Mouse (Mus musculus) frontal cortex, adult 2 months (tissue): Measurements from ENCODE around the gene Coro1b. TPM values are rescaled to one million over a fixed set of nuclear protein-coding genes. Genes with fewer than 3 reads are reported as not detected.

Experiments used
- DNase-seq, 2 experiments: peaks; one replicate each; pipeline ENCODE4 v3.0.0; 2022; ENCODE audit warnings: low spot score in 1 of 2; ENCODE audit errors: extremely low spot score in 1 of 2
- polyA plus RNA-seq: library from polyadenylated mRNA; depleted of rRNA; stranded (reverse); fragments of >200 nt; gene quantifications from 2 replicates; pipeline ENCODE4 v1.2.3, GENCODE M21; 2012

Coro1b gene
- polyA plus RNA-seq, 1 experiment: 225 TPM

- DNase-seq: no peak
These were observed 8.3 kb upstream of the Coro1b start for GRCm38 (mm10) chr19:4140147-4140546.

- no peak for DNase-seq
These were observed 5.8 kb upstream of the Coro1b start for GRCm38 (mm10) chr19:4142416-4143173.

GRCm38 (mm10) chr19:4143759-4144268 is 4.6 kb upstream of the Coro1b start, which contains the start of gene Cabp4:
TSS of gene Cabp4 (minus strand) at chr19:4144033.
- no peak for DNase-seq

- no peak for DNase-seq
These were observed 3.6 kb upstream of the Coro1b start for GRCm38 (mm10) chr19:4144550-4145498.

DNA sequence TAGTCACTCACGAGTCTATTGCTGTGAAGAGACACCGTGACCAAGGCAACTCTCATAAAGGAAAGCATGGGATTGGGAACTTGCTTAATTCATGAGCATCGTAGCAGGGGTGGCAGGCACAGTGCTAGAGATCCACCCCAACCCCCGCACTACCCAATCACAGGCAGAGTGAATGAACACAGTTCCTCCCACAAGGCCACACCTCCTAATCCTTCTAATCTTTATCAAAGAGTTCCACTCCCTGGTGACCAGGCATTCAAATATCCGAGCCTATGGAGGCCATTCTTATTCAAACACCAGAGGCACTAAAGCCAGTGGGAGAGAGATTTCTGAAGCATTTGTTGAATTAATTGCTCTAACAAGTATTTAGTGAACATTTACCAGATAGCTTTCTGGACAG is 2.5 kb upstream of the Coro1b start:
- DNase-seq: no peak

DNA sequence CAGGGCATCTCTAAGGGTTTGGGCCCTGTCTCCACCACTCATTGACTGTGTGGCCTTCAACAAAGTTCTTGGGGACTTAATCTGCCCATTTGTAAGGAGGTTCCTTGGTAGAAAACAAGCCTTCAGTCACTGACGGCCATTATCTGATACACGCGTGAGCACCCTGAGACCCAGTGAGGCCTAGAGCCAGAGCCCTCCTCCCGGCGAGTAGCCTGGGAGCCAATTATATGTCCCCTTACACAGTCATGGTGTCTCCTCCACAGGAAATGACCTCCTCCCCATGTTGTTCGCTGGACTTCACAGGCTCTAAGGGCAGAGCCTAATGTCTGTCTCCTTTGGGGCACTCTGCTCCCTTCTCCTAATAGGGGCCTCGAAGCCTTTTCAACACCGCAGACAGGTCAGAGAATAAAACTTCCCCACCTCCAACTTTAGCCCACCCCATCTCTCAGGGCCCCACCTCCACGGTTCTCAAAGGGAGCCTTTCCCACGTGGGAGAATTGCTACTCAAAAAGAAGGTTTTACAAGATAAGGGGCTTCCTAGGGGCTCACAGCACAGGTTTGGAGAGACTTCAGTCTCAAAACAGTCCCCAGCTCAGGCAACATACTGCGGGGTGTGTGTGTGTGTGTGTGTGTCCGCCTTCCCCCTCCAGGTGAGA is 1.9 kb upstream of the Coro1b start:
- DNase-seq: no peak

DNA sequence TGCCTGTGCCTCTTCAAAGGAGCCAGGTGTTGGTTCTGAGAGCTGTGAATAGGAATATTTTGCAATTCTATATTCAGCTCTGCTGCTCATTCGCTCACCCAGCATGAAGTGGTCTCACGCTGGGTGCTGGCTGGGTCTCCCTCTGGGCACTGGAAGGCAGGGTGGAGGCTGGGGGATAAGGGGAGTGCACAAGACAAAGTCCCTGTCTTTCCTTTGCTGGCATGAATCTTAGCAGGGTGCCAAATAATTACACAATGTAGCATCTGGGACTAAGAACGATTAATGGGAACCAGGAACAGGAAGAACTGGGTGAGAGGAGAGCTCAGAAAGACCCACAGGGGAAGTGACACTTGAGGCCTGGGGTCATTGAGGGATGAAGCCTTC is 1.4 kb upstream of the Coro1b start:
- DNase-seq: no peak

GRCm38 (mm10) chr19:4147782-4148490 is 483 bp upstream of the Coro1b start:
- no peak for DNase-seq

GRCm38 (mm10) chr19:4148819-4149218 is 400 bp downstream of the Coro1b start:
- no peak for DNase-seq

DNA sequence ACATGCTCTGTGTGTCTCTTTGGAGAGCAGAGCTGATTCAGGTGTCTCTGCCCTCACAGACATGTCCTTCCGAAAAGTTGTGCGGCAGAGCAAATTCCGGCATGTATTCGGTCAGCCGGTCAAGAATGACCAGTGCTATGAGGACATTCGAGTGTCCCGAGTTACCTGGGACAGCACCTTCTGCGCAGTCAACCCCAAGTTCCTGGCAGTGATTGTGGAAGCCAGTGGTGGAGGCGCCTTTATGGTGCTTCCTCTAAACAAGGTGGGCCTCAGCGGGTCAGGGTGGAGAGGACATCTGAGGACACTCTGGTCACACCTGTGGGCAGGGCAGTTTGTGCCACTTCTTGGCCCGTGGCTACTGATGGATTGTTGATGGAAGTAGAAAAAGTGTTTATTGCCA is 864 bp downstream of the Coro1b start:
- DNase-seq: no peak

DNA sequence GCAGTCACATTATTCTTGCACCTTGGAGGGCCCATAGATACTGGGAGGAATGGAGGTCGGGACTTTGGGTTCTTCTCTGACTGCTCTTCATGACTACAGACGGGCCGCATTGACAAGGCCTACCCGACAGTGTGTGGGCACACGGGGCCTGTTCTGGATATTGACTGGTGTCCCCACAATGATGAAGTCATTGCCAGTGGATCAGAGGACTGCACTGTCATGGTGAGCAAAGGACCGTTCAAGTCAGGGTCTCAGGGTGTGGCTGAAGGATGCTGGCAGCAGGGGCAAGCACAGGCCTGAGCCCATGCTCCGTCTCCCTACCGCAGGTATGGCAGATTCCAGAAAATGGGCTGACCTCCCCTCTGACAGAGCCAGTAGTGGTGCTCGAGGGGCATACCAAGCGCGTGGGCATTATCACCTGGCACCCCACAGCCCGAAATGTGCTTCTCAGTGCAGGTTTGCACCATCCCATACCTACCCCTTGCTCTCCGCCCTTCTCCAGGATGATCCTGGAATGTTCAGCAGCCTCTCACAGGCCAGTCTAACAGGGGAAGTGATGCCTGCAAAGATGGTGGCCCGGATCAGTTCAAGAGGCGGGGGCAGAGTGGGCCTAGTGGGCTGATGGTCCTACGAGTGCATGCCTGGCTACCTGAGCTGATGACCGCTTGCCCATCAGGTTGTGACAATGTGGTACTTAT is 1.5 kb downstream of the Coro1b start:
- no peak for DNase-seq

- no peak for DNase-seq
These were observed 2.4 kb downstream of the Coro1b start for GRCm38 (mm10) chr19:4150567-4151487.

DNA sequence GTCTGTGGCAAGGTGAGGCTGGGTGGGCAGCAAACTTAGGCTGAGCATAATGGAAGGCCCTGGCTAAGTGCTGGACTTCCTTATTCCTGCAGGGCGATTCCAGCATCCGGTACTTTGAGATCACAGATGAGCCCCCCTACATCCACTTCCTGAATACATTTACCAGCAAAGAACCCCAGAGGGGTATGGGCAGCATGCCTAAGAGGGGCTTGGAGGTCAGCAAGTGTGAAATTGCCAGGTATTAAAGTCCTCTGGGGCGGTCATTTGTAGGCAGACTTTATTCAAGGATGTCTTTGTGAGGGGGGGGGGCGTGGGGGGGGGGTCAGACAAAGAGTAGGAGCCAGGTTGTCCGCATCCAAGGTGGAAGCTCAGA is 3.1 kb downstream of the Coro1b start:
- no peak for DNase-seq

GRCm38 (mm10) chr19:4151898-4152297 is 3.5 kb downstream of the Coro1b start:
- no peak for DNase-seq

DNA sequence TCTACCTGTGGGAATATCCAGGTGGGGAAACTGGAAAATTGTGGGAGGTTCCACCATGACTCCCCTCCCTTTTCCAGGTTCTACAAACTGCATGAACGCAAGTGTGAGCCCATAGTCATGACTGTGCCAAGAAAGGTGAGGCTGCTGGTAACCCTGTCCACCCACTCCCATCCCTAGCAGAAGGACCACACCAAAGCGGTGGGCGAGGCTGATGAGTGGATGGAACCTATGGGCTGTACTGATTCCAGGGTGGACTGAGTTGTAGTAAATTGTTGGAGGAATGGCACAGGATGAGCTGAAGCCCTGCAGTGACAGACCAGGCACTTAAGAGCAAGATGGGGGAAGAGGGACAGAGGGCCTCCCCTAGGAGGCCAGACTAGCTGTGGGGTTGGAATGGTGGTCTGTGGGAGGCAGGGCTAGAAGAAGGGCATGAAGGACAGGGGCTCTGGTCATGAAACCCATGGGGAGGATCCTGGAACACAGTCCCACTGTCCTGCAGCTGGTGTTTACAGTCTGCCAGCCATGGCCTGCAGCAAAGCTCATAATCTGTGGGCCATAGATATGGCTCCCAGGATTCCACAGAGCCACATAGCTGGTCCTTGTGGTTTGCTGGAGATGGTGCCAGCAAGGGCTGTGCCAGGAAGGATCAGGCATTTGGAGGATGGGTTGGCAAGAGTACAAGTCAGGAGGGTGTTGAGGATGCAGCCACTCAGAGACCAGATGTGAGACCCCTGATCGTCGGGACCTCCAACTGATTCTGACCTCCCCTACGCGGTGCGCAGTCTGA is 4.2 kb downstream of the Coro1b start:
- no peak for DNase-seq

DNA sequence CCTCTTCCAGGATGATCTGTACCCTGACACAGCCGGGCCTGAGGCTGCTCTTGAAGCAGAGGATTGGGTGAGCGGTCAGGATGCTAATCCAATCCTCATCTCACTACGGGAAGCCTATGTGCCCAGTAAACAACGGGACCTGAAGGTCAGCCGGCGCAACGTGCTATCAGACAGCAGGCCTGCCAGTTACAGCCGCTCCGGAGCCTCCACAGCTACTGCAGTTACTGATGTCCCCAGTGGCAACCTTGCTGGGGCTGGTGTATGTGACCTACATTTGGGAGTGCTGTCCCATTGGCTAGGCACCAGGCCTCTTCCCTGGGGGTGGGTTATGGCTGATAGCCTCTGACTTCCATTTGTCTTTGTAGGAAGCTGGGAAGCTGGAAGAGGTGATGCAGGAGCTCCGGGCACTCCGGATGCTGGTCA is 4.8 kb downstream of the Coro1b start, which contains the start of gene Ptprcap:
Gene Ptprcap, plus strand, starts transcription at position 373 of the 423 bp plus-strand sequence.
- no peak for DNase-seq

DNA sequence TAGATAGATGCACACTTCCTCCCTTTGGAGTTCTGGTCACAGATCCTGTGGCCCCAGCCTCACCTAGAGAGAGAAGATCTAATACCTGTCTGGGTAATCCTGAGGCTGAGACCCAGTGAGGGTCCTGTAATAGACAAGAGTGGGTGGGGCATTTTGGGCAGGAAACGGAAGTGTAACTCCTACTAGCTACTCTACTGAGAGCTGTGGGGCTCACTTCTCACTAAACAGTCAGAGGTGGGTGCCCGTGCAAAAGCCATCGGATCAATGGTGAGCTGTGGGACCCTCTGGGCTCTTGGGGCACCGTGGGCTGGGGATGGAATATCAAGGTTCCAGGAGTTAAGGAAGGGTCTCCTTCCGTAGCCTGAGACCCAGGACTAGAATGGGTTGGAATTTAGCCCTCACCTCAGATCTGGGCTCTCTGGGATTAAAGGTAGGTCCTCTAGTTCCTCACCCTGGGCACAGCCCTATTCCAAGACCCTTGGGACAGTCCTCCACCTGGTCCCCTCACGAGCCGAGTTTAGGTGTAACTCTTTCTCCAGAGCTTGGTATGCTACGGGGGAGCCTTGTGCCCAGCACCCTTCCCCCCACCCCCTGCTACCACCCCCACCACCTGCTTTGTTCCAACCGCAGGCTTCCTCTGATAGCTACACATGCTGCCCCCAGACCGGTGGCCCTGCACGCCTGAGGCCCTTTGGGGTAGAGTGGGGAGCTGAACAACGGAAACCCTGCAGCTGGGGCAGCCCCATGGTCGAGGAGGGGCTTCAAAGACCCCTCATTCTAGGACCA is 6.2 kb downstream of the Coro1b start:
- DNase-seq: no peak
